Mouse (Mus musculus) intestine, postnatal 0 days (tissue): ENCODE data around the gene Tmco4. TPM values are rescaled to one million over a fixed set of nuclear protein-coding genes. Genes with fewer than 3 reads are reported as not detected.

Source experiments
- ATAC-seq: fragments of 200-750 bp; cut with Nextera tagmentation; 2 replicates; pipeline ENCODE4 v1.8.0; 2017; ENCODE audit warnings: mild to moderate bottlenecking, moderate TSS enrichment, moderate library complexity
- H3K27ac ChIP-seq: fragments of 300-500 bp; sonication (generic); 2 replicates; pipeline ENCODE4 v1.5.1; 2014; ENCODE audit warnings: mild to moderate bottlenecking, low read depth, low read length, moderate library complexity
- H3K27me3 ChIP-seq: fragments of 300-500 bp; sonication (generic); replicated peaks from 2 replicates; pipeline ENCODE4 v1.6.1; 2014; ENCODE audit warnings: low read length, mixed read lengths; ENCODE audit not compliant: control insufficient read depth, insufficient read depth
- H3K36me3 ChIP-seq: fragments of 300-500 bp; sonication (generic); 2 replicates; pipeline ENCODE4 v1.6.1; 2014; ENCODE audit warnings: mild to moderate bottlenecking, moderate library complexity; ENCODE audit not compliant: control insufficient read depth, insufficient read depth
- H3K4me1 ChIP-seq: fragments of 300-500 bp; sonication (generic); replicated peaks from 2 replicates; pipeline ENCODE4 v1.6.1; 2014; ENCODE audit warnings: antibody characterized with exemption, low read length, mixed read lengths; ENCODE audit not compliant: control insufficient read depth, insufficient read depth
- H3K4me2 ChIP-seq: fragments of 300-500 bp; sonication (generic); replicated peaks from 2 replicates; pipeline ENCODE4 v1.6.1; 2014; ENCODE audit warnings: low read depth, mild to moderate bottlenecking, moderate library complexity
- H3K4me3 ChIP-seq: fragments of 300-500 bp; sonication (generic); 2 replicates; pipeline ENCODE4 v1.5.1; 2014; ENCODE audit warnings: low read depth, low read length
- H3K9ac ChIP-seq: fragments of 300-500 bp; sonication (generic); 2 replicates; pipeline ENCODE4 v1.6.1; 2014; ENCODE audit warnings: mild to moderate bottlenecking, low read depth, low read length
- H3K9me3 ChIP-seq: fragments of 300-500 bp; sonication (generic); 2 replicates; pipeline ENCODE4 v1.6.1; 2016; ENCODE audit warnings: mixed run types; ENCODE audit not compliant: control insufficient read depth
- CTCF ChIP-seq: sonication (generic); IDR thresholded peaks from 2 replicates; pipeline ENCODE4 v1.5.1; 2016; ENCODE audit warnings: low read depth, mild to moderate bottlenecking, control low read depth, antibody characterized with exemption, moderate library complexity
- WGBS: fragments of 180-500 bp; shearing (Covaris S2); extraction: QIAGEN DNeasy Blood & Tissue Kit; methylation state at CpG from one replicate; pipeline ENCODE4 v1.1.7; 2014; 5-methylcytosine and 5-hydroxymethylcytosine counted together
- polyA plus RNA-seq: library from polyadenylated mRNA; unstranded; fragments of >200 nt; fragmentation: Nextera tagmentation; extraction: Ambion mirVana; gene quantifications from 2 replicates; pipeline ENCODE4 v1.2.1, GENCODE M21; 2015

Tmco4 gene
- polyA plus RNA-seq, 1 experiment from 2014 or later: 11.0 TPM

- Histone ChIP-seq H3K4me2 (peak within 1 kb of the TSS; percentile 91), H3K4me3 (peak within 1 kb of the TSS; percentile 51), H3K9ac (0 out of 2 replicates have a peak within 1 kb of the TSS, but pooled peaks have one; percentile 4), H3K27me3 (peaks cover 41% of the 10 kb centered on the region), H3K27ac (no peak within 1 kb of the TSS), H3K36me3 (no peaks in the 10 kb centered on the region), H3K4me1 (peaks cover 3% of the 10 kb centered on the region; the same call in 1 of the 2 replicates), H3K9me3 (no peaks in the 10 kb centered on the region)
- no peak; the same call in 1 of the 2 replicates for ATAC-seq
- WGBS: under 1% methylated on average over 48 of the region's 77 CpGs
- no peak for TF ChIP-seq CTCF
These were observed 102.5 kb downstream of the Tmco4 start, which contains the start of gene Htr6 for GRCm38 (mm10) chr4:139075041-139075711. Gene Htr6, minus strand, starts transcription at chr4:139075570.

- Histone ChIP-seq H3K4me2 (peak overlapping the region; percentile 91; the same call in 1 of the 2 replicates), H3K36me3 (no peaks in the 10 kb centered on the region), H3K9me3 (no peaks in the 10 kb centered on the region), H3K9ac (no peak overlapping the region), H3K27ac (no peak overlapping the region), H3K4me3 (peak overlapping the region; percentile 51), H3K4me1 (peaks cover 3% of the 10 kb centered on the region; the same call in 1 of the 2 replicates), H3K27me3 (peaks cover 41% of the 10 kb centered on the region)
- 19% methylated on average over 5 of the region's 5 CpGs for WGBS
- peak; percentile 73 for TF ChIP-seq CTCF
- no peak for ATAC-seq
These were observed 103.2 kb downstream of the Tmco4 start for GRCm38 (mm10) chr4:139075915-139076314.

GRCm38 (mm10) chr4:139078313-139078712, 105.6 kb downstream of the Tmco4 start:
- TF ChIP-seq CTCF: peak; percentile 73
- H3K36me3 ChIP-seq: no peaks in the 10 kb centered on the region
- WGBS: 39% methylated on average over 2 of the region's 2 CpGs
- peaks cover 11% of the 10 kb centered on the region; the same call in 1 of the 2 replicates for H3K4me1 ChIP-seq
- H3K4me2 ChIP-seq: no peak overlapping the region
- H3K4me3 ChIP-seq: no peak overlapping the region
- no peak overlapping the region for H3K9ac ChIP-seq
- H3K9me3 ChIP-seq: no peaks in the 10 kb centered on the region
- no peak for ATAC-seq
- H3K27me3 ChIP-seq: peaks cover 36% of the 10 kb centered on the region
- no peak overlapping the region for H3K27ac ChIP-seq

GRCm38 (mm10) chr4:139078726-139079125, 106.0 kb downstream of the Tmco4 start:
- Histone ChIP-seq H3K4me1 (peaks cover 11% of the 10 kb centered on the region; the same call in 1 of the 2 replicates), H3K36me3 (no peaks in the 10 kb centered on the region), H3K9me3 (no peaks in the 10 kb centered on the region), H3K9ac (no peak overlapping the region), H3K4me3 (no peak overlapping the region), H3K27ac (no peak overlapping the region), H3K27me3 (peaks cover 32% of the 10 kb centered on the region), H3K4me2 (no peak overlapping the region)
- WGBS: 18% methylated on average over 4 of the region's 4 CpGs
- ATAC-seq: no peak
- TF ChIP-seq CTCF: peak; percentile 65

- Histone ChIP-seq H3K4me1 (peaks cover 11% of the 10 kb centered on the region; the same call in 1 of the 2 replicates), H3K27ac (no peak overlapping the region), H3K4me3 (no peak overlapping the region), H3K36me3 (no peaks in the 10 kb centered on the region), H3K4me2 (no peak overlapping the region), H3K27me3 (peaks cover 24% of the 10 kb centered on the region), H3K9ac (no peak overlapping the region), H3K9me3 (no peaks in the 10 kb centered on the region)
- ATAC-seq: no peak
- 89% methylated on average over 11 of the region's 11 CpGs for WGBS
- TF ChIP-seq CTCF: no peak
These were observed 106.8 kb downstream of the Tmco4 start for GRCm38 (mm10) chr4:139079439-139079838.

GRCm38 (mm10) chr4:139080259-139080658, 107.6 kb downstream of the Tmco4 start:
- H3K9me3 ChIP-seq: no peaks in the 10 kb centered on the region
- H3K9ac ChIP-seq: no peak overlapping the region
- H3K4me2 ChIP-seq: no peak overlapping the region
- ATAC-seq: no peak
- no peak for TF ChIP-seq CTCF
- no peaks in the 10 kb centered on the region for H3K36me3 ChIP-seq
- no peak overlapping the region for H3K27ac ChIP-seq
- WGBS: 93% methylated on average over 7 of the region's 7 CpGs
- peaks cover 11% of the 10 kb centered on the region; the same call in 1 of the 2 replicates for H3K4me1 ChIP-seq
- H3K27me3 ChIP-seq: peaks cover 16% of the 10 kb centered on the region
- H3K4me3 ChIP-seq: no peak overlapping the region
